Mouse (Mus musculus): Measurements from ENCODE around the gene Xntrpc.

Gene Xntrpc

DNA sequence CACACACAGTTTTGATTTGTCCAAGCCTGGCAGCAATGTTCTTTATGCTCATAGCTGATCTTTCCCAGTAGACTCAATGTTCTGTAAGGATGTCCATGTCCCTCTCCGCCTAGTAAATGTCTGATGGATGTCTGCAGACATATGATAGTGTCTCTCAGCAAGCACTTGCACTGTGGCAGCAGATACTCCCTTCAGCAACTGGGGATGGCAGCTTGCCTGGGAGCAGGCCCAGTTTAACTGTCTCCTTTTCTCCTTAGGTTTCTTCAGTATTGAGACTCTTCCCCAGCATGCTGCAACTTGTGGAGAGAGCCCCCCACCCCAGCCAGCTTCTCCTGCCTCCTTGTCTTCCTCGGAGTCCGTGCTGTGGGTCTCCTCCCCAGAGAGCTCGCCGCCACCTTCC lies 16.3 kb downstream of the Xntrpc start:
- in situ Hi-C loops (cut with MboI, MseI): no loop called here

DNA sequence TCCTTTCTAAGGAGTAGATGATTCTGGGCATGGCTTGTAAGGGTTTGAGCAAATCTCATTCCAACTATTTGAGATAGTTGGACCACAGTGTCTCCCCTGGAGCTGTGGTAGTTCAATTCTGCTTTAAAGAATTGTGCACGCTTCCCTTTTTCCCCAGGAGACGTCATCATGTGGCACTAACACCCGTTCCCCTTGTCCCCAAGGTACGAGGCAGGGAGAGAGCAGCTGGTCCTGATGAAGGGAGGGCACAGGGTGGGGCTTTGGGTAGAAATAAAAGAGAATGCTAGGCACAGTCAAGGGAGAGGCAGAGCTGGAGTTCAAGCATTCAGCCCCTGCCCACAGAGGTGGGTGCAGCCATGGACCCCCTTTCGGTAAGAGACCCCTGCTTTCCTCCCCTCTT lies 17.3 kb downstream of the Xntrpc start, which contains the start of gene Trpc2:
TSS of gene Trpc2 (plus strand) at position 301 of the 400 bp plus-strand sequence.
- in situ Hi-C loops (cut with MboI, MseI): no loop called here

DNA sequence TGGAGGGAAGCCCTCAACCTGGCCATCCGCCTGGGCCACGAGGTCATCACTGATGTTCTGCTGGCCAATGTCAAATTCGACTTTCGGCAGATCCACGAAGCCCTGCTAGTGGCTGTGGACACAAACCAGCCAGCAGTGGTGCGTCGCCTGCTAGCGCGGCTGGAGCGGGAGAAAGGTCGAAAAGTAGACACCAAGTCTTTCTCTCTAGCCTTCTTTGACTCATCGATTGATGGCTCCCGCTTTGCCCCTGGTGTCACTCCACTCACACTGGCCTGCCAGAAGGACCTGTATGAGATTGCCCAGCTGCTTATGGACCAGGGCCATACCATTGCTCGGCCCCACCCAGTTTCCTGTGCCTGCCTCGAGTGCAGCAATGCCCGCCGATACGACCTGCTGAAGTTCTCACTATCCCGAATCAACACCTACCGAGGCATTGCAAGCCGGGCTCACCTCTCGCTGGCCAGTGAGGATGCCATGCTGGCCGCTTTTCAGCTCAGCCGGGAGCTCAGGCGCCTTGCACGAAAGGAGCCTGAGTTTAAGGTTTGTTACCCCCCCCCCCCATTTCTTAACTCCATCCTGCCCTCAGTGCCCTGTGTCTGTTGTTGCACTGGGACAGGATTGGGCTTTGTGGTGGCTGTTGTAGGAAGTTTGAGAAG lies 18.7 kb downstream of the Xntrpc start:
- in situ Hi-C loops (cut with MboI, MseI): no loop called here

DNA sequence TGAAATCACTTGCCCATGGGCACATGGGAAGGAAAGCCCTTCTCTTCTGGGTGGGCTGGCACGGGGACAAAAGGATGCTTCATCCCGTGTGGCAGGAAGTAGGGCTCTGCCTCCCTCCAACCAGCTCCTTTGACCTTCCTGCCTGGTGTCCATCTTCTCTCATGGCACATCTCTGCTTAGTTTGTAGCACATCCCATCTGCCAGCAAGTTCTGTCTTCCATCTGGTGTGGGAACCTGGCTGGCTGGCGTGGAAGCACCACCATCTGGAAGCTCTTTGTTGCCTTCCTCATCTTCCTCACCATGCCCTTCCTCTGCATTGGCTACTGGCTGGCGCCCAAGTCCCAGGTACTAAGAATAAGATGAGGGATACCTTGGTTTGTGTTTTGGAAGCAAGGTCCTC lies 21.8 kb downstream of the Xntrpc start:
- in situ Hi-C loops (cut with MboI, MseI): no loop called here

DNA sequence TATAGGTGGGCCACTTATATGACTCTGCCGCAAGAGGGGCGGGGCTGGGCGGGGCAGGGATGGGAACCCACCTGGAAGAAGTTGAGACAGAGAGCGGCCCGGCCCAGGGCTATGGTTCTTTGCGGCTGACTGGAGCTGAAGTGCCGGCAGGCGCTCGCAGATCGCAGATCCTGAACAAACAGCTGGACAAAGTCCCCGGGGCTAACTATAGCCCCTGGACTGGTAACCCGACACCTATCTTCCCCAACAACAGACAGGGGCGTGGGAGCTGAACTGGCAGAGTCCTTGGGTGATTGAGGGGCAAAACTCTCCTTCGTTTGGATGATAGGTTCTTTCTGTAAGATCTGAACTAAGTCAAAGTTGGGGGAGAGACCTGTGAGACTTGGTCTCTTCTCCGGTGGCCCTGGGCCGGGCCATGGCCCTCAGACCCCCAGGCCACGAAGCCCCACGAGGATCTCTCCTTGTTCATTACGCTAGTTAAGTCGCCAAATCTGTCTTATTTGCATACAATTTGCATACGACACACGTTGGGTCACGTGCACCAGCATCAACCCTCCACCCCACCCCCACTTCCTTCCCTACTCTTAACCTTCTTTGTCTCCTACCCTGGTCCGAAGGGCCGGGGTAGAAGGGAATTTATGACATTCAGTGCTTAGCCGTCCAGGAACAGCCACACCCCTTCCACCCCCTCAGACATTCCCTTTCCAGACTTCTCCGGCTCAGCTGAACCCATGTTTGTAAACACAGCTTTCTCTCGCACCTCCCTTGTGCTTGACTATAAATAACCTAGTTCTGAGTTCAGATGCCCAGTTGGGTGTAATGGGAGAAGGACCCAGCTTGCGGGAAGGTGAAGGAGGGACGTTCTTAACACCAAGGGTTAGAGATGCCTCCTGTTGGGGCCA lies 34.5 kb downstream of the Xntrpc start:
- in situ Hi-C loops (cut with MboI, MseI): no loop called here

DNA sequence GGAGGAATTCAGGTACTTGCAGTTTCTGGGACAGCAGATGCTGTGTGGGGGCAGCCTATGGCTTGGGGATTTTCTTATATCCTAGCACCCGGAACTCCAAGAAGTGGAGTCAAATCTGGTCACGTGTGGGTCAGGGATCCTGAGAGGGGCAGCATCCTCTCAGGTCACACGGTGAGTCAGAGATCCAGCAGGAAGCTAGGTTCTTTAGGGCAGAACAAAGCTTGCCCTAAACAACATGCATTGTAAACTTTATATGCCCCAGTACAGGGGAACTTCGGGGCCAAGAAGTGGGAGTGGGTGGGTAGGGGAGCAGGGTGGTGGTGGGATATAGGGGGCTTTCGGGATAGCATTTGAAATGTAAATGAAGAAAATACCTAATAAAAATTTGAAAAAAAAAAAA lies 35.4 kb downstream of the Xntrpc start:
- in situ Hi-C loops (cut with MboI, MseI): no loop called here

DNA sequence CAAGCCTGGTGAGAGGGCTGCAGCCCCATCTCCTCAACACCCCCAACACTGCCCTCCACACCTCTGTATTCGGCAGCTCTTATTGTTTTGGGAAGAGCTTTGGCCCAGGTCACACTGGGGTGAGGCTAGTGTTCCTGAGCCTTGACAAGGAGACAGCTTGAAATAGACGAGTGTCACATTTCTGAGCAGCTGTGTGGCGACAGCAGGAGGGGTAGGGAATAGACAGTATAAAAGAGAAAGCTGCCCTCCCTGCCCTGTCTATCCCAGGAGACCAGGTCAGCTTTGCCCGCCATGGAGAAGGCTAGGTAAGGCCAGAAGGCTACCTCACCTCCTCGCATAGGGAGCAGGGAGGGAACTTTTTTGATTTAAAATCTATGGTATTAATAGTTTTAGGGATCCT lies 36.0 kb downstream of the Xntrpc start, which contains the start of gene Art1:
TSS of gene Art1 (plus strand) at position 257 of the 400 bp plus-strand sequence.
- in situ Hi-C loops (cut with MboI, MseI): no loop called here

DNA sequence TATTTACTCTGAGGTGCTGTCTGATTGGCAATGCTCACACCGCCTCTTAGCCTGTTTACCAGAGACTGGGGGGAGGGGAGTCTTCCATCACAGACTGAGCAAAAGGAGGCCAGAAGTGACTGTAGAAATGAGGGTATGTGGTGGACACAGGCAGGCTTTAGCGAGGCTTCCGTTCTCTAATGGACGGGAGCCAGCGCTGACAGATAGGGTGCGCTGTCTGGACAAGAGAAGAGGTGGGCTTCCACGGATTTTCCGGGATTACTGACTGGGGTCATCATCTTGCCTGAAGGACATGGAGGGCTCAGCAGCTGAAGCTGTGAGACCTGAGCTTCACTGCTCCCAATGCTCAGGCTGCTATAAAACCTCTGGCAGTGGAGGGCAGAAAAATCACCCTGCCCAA lies 36.7 kb downstream of the Xntrpc start:
- in situ Hi-C loops (cut with MboI, MseI): no loop called here

DNA sequence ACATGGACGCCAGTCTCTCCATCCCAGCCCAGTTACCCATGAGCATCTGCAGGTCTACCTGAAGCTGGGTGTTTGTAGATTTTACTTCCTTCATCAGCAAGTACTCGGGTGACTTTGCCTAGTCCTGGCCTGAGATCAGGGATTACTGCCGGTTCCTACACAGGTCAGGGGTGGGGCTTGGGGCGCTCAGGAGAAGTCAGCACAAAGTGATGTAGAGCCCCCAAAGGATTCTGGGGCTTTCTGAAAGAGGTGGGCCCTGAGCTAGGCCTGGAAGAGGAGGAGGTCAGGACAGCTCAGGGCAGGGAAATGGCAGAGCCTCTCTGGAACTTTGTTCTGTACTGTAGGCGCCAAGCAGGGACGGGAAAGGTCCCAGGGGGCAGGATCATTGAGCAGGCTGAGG lies 37.2 kb downstream of the Xntrpc start:
- in situ Hi-C loops (cut with MboI, MseI): no loop called here

DNA sequence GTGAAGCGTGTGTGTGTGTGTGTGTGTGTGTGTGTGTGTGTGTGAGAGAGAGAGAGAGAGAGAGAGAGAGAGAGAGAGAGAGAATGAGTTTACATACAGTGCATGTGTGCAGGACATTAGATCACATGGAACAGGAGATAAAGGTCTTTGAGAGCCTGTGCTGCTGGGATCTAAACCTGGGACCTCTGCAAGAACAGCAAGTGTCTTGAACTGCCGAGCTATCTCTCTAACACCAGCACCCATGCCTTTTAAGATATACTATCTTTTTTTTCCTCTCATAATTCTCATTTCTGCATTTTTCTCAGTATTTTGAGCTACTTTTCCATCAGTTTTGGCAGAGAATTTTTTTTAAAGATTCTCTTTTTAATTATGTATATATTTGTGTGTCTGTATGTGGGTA lies 38.0 kb downstream of the Xntrpc start:
- in situ Hi-C loops (cut with MboI, MseI): no loop called here

DNA sequence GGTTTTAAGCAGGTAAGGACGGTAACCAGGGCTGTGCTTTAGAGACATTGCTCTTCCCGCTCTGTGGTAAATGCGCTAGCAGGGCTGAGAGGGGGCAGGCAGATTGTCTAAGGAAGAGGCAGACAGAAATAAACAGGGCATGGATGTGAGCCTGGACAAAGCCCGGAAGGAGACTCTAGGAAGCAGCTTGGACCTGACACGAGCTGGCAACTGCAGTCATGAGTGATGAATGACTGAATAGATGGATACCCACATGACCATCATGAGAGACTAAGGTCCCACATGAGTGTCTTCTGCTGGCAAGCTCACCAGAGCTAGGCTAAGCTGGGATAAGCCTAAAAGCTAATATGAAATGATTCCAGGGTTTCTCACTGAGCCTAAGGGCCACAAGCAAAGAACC lies 38.6 kb downstream of the Xntrpc start:
- in situ Hi-C loops (cut with MboI, MseI): no loop called here

DNA sequence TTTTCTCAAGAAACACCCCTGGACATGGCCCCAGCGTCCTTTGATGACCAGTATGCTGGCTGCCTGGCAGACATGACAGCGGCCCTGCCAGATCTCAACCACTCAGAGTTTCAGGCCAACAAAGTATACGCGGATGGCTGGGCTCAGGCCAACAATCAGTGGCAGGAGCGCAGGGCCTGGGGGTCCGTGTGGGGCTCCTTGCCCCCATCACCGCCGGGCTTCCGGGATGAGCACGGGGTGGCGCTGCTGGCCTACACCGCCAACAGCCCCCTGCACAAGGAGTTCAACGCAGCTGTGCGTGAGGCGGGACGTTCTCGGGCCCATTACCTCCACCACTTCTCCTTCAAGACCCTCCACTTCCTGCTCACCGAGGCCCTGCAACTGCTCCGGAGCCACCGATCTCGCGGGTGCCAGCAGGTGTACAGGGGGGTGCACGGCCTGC lies 41.2 kb downstream of the Xntrpc start:
- in situ Hi-C loops (cut with MboI, MseI): no loop called here

DNA sequence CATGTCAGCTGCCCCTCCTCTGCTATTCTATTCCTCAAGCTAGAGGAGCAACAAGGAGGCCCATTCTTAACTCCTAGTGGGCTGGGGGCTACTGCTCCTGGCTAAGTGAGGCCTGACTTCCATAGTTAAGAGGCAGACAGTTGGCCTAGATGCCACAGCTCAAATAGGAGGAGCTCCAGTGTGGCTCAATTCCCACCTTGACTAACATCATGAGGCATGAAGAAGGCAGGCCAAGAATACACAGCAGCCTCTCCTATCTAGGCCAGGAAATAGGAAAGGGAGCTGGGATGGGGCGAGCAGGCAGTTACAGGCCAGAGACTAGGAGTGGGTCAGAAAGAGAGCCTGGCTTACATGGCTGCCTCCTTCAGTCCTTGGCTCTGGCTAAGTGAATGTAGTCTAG lies 42.7 kb downstream of the Xntrpc start:
- in situ Hi-C loops (cut with MboI, MseI): no loop called here

DNA sequence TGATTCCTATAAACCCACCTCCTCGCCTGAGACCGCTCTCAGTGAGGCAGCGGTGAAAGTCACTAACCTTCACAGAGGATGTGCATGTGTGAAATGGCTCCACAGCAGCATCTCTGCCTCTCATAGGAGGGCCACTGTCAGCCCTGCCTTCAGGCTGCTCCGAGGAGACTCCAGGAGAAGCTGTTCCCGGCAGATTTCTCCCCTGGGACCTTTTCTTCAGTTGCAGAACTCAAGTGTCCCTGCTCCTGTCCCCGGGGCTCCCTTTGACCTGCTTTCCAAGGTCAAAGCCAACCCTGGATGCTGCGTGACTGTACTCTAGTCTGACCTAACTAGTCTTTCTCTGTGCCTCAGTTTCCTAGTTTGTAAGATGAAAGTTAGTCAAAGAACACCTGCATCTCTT lies 43.7 kb downstream of the Xntrpc start, which contains the start of gene Art5:
TSS of gene Art5 (minus strand) at position 319 of the 400 bp plus-strand sequence.
- in situ Hi-C loops (cut with MboI, MseI): no loop called here

DNA sequence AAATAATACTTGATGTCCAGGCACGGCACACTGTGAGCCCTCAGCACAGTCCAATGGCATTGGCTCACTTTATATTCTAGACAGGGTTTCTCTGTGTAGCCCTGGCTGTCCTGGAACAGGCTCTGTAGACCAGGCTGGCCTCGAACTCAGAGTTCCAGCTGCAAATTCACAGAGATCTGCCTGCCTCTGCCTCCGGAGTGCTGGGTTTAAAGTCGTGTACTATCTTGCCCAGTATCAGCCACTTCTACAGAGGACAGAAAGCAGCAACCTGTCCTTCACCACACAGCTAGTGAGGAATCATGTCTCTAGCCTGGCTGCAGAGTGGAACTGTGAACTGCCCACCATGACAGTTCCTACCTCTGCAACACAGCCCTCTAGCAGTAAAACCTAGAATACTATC lies 44.2 kb downstream of the Xntrpc start:
- in situ Hi-C loops (cut with MboI, MseI): no loop called here

DNA sequence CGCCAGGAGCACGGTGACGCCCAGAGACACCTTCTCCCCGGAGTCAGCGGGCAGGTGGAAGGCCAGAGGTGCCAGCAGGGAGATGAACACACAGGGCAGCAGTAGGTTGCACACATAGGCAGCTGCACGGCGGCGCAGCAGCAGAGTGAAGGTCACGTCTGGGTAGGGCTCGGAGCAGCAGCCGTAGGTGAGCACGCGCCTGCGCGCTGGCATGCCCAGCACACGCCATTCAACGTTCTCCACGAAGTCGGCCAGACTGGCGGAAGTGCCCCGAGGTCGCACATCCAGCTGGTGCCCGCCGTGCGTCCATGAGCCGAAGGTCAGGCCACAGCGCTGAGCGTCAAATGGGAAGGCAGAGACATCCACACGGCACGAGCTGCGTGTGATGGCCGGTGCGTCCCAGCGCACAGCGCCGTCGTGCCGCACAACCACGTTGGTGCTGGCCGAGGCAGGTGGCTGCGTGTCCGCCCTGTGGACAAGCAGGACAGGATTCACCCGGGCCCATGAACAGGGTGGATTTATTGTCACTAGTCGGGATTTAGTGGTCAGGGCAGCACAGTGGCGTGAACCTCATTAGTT lies 47.7 kb downstream of the Xntrpc start:
- in situ Hi-C loops (cut with MboI, MseI): no loop called here

DNA sequence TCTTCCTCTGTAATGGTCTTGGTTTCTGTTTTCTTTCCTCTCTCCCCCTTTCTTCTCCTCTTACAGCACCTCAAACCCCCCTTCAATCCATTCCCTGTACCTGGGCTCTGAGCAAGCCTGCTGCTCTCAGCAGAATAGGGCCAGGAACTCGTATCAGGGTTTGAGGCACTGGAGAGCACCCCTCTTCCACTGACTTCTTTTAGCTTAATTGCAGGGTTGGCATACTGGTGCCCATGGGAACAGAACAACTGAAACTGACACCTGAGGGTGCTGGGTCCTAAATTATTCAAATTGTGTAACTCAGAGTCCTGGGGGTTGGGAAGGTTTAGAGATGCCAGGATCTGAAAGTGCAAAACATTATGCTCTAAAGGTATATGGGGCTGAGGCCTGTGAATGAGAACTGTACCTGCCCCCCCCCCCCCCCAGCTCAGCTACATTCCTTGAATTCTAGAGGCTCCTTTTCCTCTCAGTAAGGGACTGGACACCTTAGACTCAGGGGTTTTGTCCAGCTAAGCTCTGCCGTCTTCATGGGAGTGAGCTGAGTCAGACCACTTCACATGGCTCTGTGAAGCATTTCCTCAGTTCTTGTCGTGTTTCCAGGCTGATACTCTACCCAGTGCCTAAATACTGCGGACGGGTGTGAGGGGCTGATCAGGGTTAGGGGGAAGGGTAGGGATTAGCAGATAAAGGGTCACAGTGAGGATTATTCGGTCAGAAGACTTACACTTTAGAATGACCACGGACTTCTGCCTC lies 51.2 kb downstream of the Xntrpc start, which contains the start of gene Chrna10:
TSS of gene Chrna10 (minus strand) at position 250 of the 753 bp plus-strand sequence.
- in situ Hi-C loops (cut with MboI, MseI): no loop called here

DNA sequence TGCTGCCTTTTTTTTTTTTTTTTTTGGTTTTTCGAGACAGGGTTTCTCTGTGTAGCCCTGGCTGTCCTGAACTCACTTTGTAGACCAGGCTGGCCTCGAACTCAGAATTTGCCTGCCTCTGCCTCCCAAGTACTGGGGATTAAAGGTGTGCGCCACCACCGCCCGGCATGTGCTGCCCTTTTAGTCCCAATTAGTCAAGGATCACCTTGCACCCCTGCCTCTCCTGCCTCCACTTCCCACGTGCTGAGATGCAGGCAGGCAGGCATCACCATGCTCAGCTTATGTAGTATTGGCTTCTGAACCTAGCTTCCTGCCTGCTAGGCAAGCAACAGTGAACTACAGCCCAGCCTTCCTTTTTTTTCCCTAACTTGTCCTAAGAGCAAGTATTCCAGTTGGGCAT lies 51.9 kb downstream of the Xntrpc start:
- in situ Hi-C loops (cut with MboI, MseI): no loop called here

DNA sequence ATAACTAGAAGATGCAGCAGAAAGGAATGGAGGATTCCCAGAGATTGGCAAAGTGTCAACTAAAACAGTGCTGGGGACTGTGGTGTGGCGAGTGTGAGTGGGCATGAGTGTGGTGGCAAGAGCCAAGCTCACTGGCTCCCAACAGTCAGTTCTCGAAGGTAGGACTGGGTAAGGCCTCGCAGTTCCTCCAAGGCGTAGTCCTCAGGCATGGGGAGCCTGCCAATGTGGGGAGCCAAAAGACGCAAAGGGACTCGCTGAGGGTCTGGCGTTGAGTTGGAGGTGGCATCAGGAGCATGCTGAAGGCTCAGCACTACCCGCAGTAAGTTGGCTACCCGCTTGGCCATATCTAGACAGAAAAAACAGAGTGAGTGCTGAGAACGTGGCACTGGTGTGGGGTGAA lies 54.8 kb downstream of the Xntrpc start:
- in situ Hi-C loops (cut with MboI, MseI): no loop called here

DNA sequence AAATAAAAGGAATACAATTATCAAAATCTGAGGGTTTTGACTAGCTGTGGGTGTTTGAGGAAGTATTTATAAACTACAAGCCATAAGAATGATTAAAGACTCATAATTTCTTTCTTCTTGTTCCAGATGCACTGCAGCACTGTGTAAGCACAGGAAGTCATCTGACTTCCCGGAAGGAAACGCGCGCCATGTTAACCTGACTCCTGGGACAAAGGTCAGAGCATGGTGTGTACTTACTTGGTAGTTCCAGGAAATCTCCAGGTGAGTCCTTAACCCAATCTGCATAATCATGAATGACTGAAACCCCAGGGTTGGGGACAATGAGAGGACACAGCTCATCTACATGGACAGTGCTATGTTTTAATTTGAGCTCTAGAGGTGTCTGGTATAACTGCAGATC lies 66.9 kb downstream of the Xntrpc start:
- in situ Hi-C loops (cut with MboI, MseI): no loop called here

DNA sequence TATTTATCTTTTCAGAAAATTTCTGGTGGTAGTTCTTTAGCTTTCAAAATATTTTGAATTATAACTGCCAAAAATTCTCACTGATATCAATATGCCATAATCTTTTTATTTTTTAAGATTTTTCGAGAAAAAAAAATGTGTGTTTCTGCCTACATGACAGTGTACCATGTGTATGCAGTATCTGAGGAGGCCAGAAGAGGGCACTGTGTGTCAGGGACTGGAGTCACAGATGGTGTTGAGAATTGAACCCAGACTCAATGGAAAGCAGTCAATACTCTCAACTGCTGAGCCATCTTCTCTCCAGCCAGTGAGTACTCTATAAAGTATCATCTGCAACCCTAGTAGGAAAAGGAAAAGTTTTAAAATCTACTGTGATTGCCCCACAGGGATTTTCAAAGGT lies 72.0 kb downstream of the Xntrpc start:
- in situ Hi-C loops (cut with MboI, MseI): no loop called here

DNA sequence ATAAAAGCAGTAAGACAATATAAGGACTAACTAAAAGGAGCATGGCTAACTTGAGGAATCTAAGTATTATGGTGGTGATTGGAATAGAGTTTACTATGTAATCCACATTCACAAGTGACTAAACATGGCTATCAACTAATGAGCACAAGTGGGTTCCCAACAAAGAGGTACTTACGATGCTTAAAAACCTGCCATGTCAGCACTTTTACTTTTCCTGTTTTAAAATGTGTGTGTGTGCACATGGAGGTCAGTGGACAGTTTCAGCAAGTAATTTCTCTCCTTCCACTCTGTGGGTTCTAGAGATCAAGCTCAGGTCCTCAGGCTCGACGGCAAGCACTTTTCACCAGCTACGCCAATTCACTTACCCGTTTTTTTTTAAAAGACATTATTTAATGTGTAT lies 72.4 kb downstream of the Xntrpc start:
- in situ Hi-C loops (cut with MboI, MseI): no loop called here

Data from regulatory T cell (primary cell).